Mouse (Mus musculus) liver, embryonic 14.5 days (tissue): ENCODE measurements around the gene Slc17a6. TPM values are rescaled to one million over a fixed set of nuclear protein-coding genes. Genes with fewer than 3 reads are reported as not detected.

ENCODE experiments used
- ATAC-seq: fragments of 200-750 bp; cut with Nextera tagmentation; 2 replicates; pipeline ENCODE4 v1.8.0; 2017; ENCODE audit warnings: moderate number of reproducible peaks, mild to moderate bottlenecking, moderate library complexity; ENCODE audit not compliant: insufficient read depth
- DNase-seq, 3 experiments: peaks; one replicate each; pipeline ENCODE4 v3.0.0-alpha.2; 2012 to 2013; ENCODE audit warnings: low read depth in 3 of 3, low spot score in 3 of 3
- H3K27ac ChIP-seq: fragments of 300-500 bp; sonication (generic); 2 replicates; pipeline ENCODE4 v1.5.1; 2014; ENCODE audit warnings: moderate library complexity, mild to moderate bottlenecking, control low read depth, inconsistent platforms
- H3K27me3 ChIP-seq: fragments of 300-500 bp; sonication (generic); 2 replicates; pipeline ENCODE4 v1.6.1; 2014; ENCODE audit warnings: mild to moderate bottlenecking, low read length, moderate library complexity; ENCODE audit not compliant: control insufficient read depth, insufficient read depth
- H3K36me3 ChIP-seq: fragments of 300-500 bp; sonication (generic); replicated peaks from 2 replicates; pipeline ENCODE4 v1.6.1; 2014; ENCODE audit warnings: low read depth; ENCODE audit not compliant: control insufficient read depth, insufficient read depth
- H3K4me1 ChIP-seq, 2 experiments: fragments of 200-500 bp in 1 of 2; fragments of 300-500 bp in 1 of 2; sonication (generic) in 1 of 2; replicated peaks; 2 replicates each; pipeline ENCODE4 v1.6.1; 2012 to 2014; ENCODE audit warnings: antibody characterized with exemption in 1 of 2, inconsistent platforms in 1 of 2, low read length in 1 of 2; ENCODE audit not compliant: control insufficient read depth in 2 of 2, insufficient read depth in 2 of 2
- H3K4me2 ChIP-seq: fragments of 300-500 bp; sonication (generic); 2 replicates; pipeline ENCODE4 v1.6.1; 2014; ENCODE audit warnings: low read depth, mild to moderate bottlenecking, control low read depth, moderate library complexity
- H3K4me3 ChIP-seq, 2 experiments: fragments of 200-500 bp in 1 of 2; fragments of 300-500 bp in 1 of 2; sonication (generic) in 1 of 2; 2 replicates each; pipeline ENCODE4 v1.5.1; 2012 to 2014; ENCODE audit warnings: low read depth in 2 of 2, low read length in 2 of 2, mild to moderate bottlenecking in 2 of 2, control low read depth in 1 of 2, inconsistent platforms in 1 of 2, moderate library complexity in 1 of 2; ENCODE audit not compliant: insufficient read depth in 1 of 2
- H3K9ac ChIP-seq: fragments of 300-500 bp; sonication (generic); replicated peaks from 2 replicates; pipeline ENCODE4 v1.6.1; 2014; ENCODE audit warnings: mild to moderate bottlenecking, control low read depth, moderate library complexity
- H3K9me3 ChIP-seq: fragments of 300-500 bp; sonication (generic); 2 replicates; pipeline ENCODE4 v1.6.1; 2016; ENCODE audit warnings: low read length, mixed read lengths; ENCODE audit not compliant: control insufficient read depth
- CTCF ChIP-seq: IDR thresholded peaks from 2 replicates; pipeline ENCODE4 v1.5.1; 2016; ENCODE audit warnings: antibody characterized with exemption, low read depth, control low read depth
- EP300 ChIP-seq: IDR thresholded peaks from 2 replicates; pipeline ENCODE4 v1.6.1; 2016; ENCODE audit warnings: antibody characterized with exemption, low read depth
- WGBS: fragments of 180-500 bp; shearing (Covaris S2); extraction: QIAGEN DNeasy Blood & Tissue Kit; methylation state at CpG from one replicate; pipeline ENCODE4 v1.1.7; 2014; ENCODE audit not compliant: insufficient replicate concordance; 5-methylcytosine and 5-hydroxymethylcytosine counted together
- polyA plus RNA-seq, 2 experiments: library from polyadenylated mRNA; depleted of rRNA in 1 of 2; stranded (reverse) in 1 of 2; unstranded in 1 of 2; fragments of >200 nt; fragmentation: Nextera tagmentation in 1 of 2; extraction: Ambion mirVana in 1 of 2; gene quantifications; 2 replicates each; pipeline versions ENCODE4 v1.2.1 to v1.2.3; 2012 to 2014

Slc17a6 gene
- polyA plus RNA-seq, 2 experiments: not detected

DNA sequence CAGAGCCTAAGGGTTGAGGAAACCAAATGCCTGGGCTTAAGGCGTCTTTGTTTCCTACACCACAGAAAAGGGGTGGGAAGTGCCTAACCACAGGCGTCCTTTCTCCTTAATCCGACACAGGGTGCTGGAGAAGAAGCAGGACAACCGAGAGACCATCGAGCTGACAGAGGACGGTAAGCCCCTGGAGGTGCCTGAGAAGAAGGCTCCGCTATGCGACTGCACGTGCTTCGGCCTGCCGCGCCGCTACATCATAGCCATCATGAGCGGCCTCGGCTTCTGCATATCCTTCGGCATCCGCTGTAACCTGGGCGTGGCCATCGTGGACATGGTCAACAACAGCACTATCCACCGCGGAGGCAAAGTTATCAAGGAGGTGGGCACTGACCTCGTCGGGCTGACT lies 3.4 kb downstream of the Slc17a6 start:
- DNase-seq (no peak), ATAC-seq (no peak)
- H3K27me3 ChIP-seq: peaks cover 58% of the 10 kb centered on the region
- WGBS: 2% methylated on average over 23 of the region's 23 CpGs
- H3K27ac ChIP-seq: no peak overlapping the region
- H3K36me3 ChIP-seq: no peaks in the 10 kb centered on the region
- H3K4me2 ChIP-seq: no peak overlapping the region
- TF ChIP-seq EP300: no peak
- no peak for TF ChIP-seq CTCF
- H3K9me3 ChIP-seq: no peaks in the 10 kb centered on the region
- H3K4me3 ChIP-seq: no peak overlapping the region
- no peak overlapping the region for H3K9ac ChIP-seq
- H3K4me1 ChIP-seq: no peaks in the 10 kb centered on the region

DNA sequence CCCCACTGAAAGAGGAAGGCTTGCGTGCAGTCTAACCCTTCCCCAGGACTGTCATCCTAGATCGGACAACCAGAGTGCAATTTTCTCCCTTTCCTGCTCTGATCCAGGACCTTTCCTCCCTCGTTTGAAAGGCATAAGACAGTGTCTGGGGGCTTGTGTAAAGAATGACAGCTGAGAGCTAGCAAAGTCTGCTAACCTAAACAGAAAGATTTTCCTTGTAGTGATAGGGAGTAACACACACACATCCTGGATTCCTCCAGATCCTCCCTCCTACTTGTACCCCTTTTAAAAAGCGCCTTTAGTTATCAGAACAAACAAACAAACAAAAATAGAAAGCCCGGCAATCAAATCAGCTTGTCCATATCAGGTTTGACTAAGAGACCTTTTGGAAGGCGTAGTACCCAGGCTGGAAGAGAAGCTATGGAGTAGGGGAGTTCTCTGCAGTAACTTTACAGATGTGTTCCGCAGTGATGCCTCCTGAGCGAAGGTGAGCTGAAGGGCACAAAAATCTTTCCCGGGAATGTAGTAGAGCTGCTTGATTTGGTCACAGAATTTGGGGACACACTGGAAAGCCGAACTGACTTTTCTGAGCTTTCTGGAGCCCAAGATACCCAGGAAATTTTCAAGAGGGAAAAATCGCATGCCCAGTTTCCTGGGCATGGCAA lies 3.9 kb downstream of the Slc17a6 start:
- Histone ChIP-seq H3K36me3 (no peaks in the 10 kb centered on the region), H3K4me2 (no peak overlapping the region), H3K27me3 (peaks cover 58% of the 10 kb centered on the region), H3K27ac (no peak overlapping the region), H3K4me1 (no peaks in the 10 kb centered on the region), H3K9me3 (no peaks in the 10 kb centered on the region), H3K4me3 (no peak overlapping the region), H3K9ac (no peak overlapping the region)
- TF ChIP-seq EP300 (no peak), CTCF (no peak)
- no peak for ATAC-seq
- WGBS: 5% methylated on average over 11 of the region's 11 CpGs
- DNase-seq: no peak

GRCm38 (mm10) chr7:51626451-51627000 lies 4.7 kb downstream of the Slc17a6 start:
- ATAC-seq: no peak
- Histone ChIP-seq H3K9me3 (no peaks in the 10 kb centered on the region), H3K36me3 (no peaks in the 10 kb centered on the region), H3K4me2 (no peak overlapping the region), H3K9ac (no peak overlapping the region), H3K27ac (no peak overlapping the region), H3K27me3 (peaks cover 58% of the 10 kb centered on the region), H3K4me3 (no peak overlapping the region), H3K4me1 (no peaks in the 10 kb centered on the region)
- WGBS: 4% methylated on average over 16 of the region's 16 CpGs
- no peak for TF ChIP-seq CTCF
- no peak for TF ChIP-seq EP300
- DNase-seq: no peak

GRCm38 (mm10) chr7:51627001-51627631 lies 5.3 kb downstream of the Slc17a6 start:
- no peaks in the 10 kb centered on the region for H3K4me1 ChIP-seq
- H3K4me2 ChIP-seq: no peak overlapping the region
- H3K27ac ChIP-seq: no peak overlapping the region
- no peak for DNase-seq
- ATAC-seq: no peak
- H3K27me3 ChIP-seq: peaks cover 55% of the 10 kb centered on the region
- H3K9me3 ChIP-seq: no peaks in the 10 kb centered on the region
- TF ChIP-seq CTCF: no peak
- no peak for TF ChIP-seq EP300
- 2% methylated on average over 26 of the region's 26 CpGs for WGBS
- no peak overlapping the region for H3K4me3 ChIP-seq
- H3K36me3 ChIP-seq: no peaks in the 10 kb centered on the region
- no peak overlapping the region for H3K9ac ChIP-seq

- TF ChIP-seq CTCF (no peak), EP300 (no peak)
- peaks cover 49% of the 10 kb centered on the region for H3K27me3 ChIP-seq
- no peak overlapping the region for H3K4me2 ChIP-seq
- no peaks in the 10 kb centered on the region for H3K4me1 ChIP-seq
- no peak overlapping the region for H3K27ac ChIP-seq
- under 1% methylated on average over 9 of the region's 9 CpGs for WGBS
- no peak overlapping the region for H3K4me3 ChIP-seq
- H3K9ac ChIP-seq: no peak overlapping the region
- H3K9me3 ChIP-seq: no peaks in the 10 kb centered on the region
- ATAC-seq: no peak
- no peaks in the 10 kb centered on the region for H3K36me3 ChIP-seq
- no peak for DNase-seq
These were observed 5.9 kb downstream of the Slc17a6 start for GRCm38 (mm10) chr7:51627666-51628065.
